ENCODE assay signal across 8 mouse cellular contexts in the genomic region with DNA sequence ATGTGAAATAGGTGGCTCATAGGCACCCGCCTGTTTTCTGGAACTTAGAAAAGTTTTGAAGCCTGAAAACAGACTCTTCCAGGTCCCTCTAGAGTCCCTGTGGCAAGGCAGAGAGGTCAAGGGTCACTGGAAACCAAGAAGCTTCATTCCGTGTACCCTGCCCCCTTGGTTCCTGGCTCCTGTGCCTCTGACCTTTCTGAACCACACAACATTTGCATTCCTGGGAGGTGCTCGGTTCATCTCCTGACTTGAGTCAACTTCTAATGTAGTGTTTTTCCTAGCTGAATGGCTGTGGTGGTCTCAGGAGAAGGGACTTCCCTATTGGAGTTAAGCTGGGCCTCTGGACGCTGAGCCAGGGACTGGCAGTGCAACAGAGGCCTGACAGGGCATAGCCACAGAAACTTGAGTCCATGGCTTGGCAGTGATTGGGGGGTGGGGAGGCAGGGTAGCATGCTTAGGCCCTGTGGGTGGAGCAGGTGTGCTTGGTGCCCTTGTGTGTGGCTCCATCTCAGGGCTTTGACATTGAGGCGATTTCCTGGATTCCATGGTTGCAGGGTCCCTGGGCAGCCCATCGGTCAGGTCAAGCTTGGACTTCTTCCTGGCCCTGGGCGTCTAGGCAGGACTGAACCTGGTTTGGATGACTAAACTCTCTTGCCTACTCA. TPM values are rescaled to one million over a fixed set of nuclear protein-coding genes. Genes with fewer than 3 reads are reported as not detected.
A peak's percentile ranks its signal among the peaks of the same experiment; 100 is the strongest.
DNase-seq lines count a peak whose midpoint lies in the region; ATAC-seq and TF ChIP-seq lines count a peak whose summit lies in the region.

No protein-coding gene starts in this region.

- in situ Hi-C loops in CH12.LX (cut with MboI; ENCODE audit: low pct_ligation_motif_present, low pct_unique_long_range_greater_than_20kb, low sequenced_read_pairs): no loop called here

- TF ChIP-seq CTCF in CH12.LX (conservative IDR thresholded peaks at IDR 0.05 in 1 of 2, IDR thresholded peaks at IDR 0.05 in 1 of 2; ENCODE audit: low read depth in 2 of 2, low read length in 2 of 2): no peak
- TF ChIP-seq CTCF in olfactory bulb, adult 2 months (IDR thresholded peaks at IDR 0.05; ENCODE audit: insufficient read depth, low read depth, low read length): no peak

- no peak overlapping the region for H3K27ac ChIP-seq in CH12.LX (ENCODE audit: insufficient read depth, low read depth)
- no peak overlapping the region for H3K27ac ChIP-seq in olfactory bulb, adult 2 months (ENCODE audit: insufficient read depth, low read depth, low read length)

- TF ChIP-seq POLR2A in CH12.LX (IDR thresholded peaks at IDR 0.05; ENCODE audit: low read depth, low read length): no peak
- no peak for TF ChIP-seq POLR2A in olfactory bulb, adult 2 months (IDR thresholded peaks at IDR 0.05; ENCODE audit: insufficient read depth, low read depth, low read length)

- peak overlapping the region; percentile 90 for H3K4me2 ChIP-seq in CH12.LX (ENCODE audit: insufficient read depth, low read depth, poor library complexity, severe bottlenecking)

- dilution Hi-C loops in CH12.LX (cut with MboI; ENCODE audit: extremely low pct_ligation_motif_present, extremely low pct_unique_long_range_greater_than_20kb, low sequenced_read_pairs): no loop called here

- ATAC-seq in cerebellum, adult (ENCODE audit: insufficient number of reproducible peaks, low FRiP score, low TSS enrichment): no peak

- H3K36me3 ChIP-seq in CH12.LX (replicated peaks in 1 of 2; ENCODE audit: control insufficient read depth in 1 of 2, insufficient read depth in 1 of 2, low read length in 1 of 2): peaks cover 4 to 29% of the 10 kb centered on the region in 2 experiments

- peaks cover 19% of the 10 kb centered on the region for H3K79me2 ChIP-seq in CH12.LX (replicated peaks; ENCODE audit: control insufficient read depth, extremely low read depth, insufficient read depth, poor library complexity, severe bottlenecking)

- peaks cover 17 to 54% of the 10 kb centered on the region in 2 experiments for H3K4me1 ChIP-seq in CH12.LX (ENCODE audit: control insufficient read depth in 1 of 2, insufficient read depth in 2 of 2)
- H3K4me1 ChIP-seq in olfactory bulb, adult 2 months (ENCODE audit: control insufficient read depth, insufficient read depth, low read length): peaks cover 32% of the 10 kb centered on the region

- no peaks in the 10 kb centered on the region for H3K27me3 ChIP-seq in CH12.LX (replicated peaks)

- peak; percentile 50 for DNase-seq in cerebellum, adult 9-11 months
- no peak for DNase-seq in CH12.LX (ENCODE audit: extremely low read depth)
- peak; percentile 60 to 72 for DNase-seq in gastrocnemius, adult 8-10 months (ENCODE audit: low spot score in 2 of 2)
- DNase-seq in kidney, postnatal 36 days: peak; percentile 76 to 90
- DNase-seq in MN1 (ENCODE audit: low spot score): no peak
- DNase-seq in testis, postnatal 14 days (ENCODE audit: low spot score): no peak

- no peak for TF ChIP-seq EP300 in CH12.LX (IDR thresholded peaks at IDR 0.05; ENCODE audit: low read length)

- peak overlapping the region; percentile 85 to 96 (median 89) for H3K4me3 ChIP-seq in CH12.LX (replicated peaks in 1 of 3; ENCODE audit: low read depth in 2 of 3, low read length in 2 of 3, poor library complexity in 1 of 3)
- H3K4me3 ChIP-seq in olfactory bulb, adult 2 months (ENCODE audit: insufficient read depth, low read depth, low read length): peak overlapping the region; percentile 85

- no peaks in the 10 kb centered on the region for H3K9me3 ChIP-seq in CH12.LX (replicated peaks; ENCODE audit: low read length)

- TF ChIP-seq RAD21 in CH12.LX (IDR thresholded peaks at IDR 0.05; ENCODE audit: low read depth, low read length): no peak

- peak overlapping the region; percentile 89 for H3K9ac ChIP-seq in CH12.LX (ENCODE audit: insufficient read depth, low read depth)

- 47% methylated on average over 7 of the region's 7 CpGs for WGBS in olfactory bulb, adult 2 months

TF ChIP-seq in CH12.LX, 34 proteins besides CTCF, POLR2A, EP300 and RAD21:
- no peak for TF ChIP-seq JUN (IDR thresholded peaks at IDR 0.05; ENCODE audit: insufficient read depth, low read depth, low read length)
- TF ChIP-seq TCF12 (IDR thresholded peaks at IDR 0.05; ENCODE audit: low read depth, low read length): peak; percentile 35; the same call in 1 of the 2 replicates
- TF ChIP-seq E2F4 (IDR thresholded peaks at IDR 0.05; ENCODE audit: insufficient replicate concordance, low read depth, low read length): no peak
- TF ChIP-seq MAFK (IDR thresholded peaks at IDR 0.05; ENCODE audit: insufficient replicate concordance, low read length): no peak
- TF ChIP-seq SMC3 (IDR thresholded peaks at IDR 0.05; ENCODE audit: low read depth, low read length): no peak
- peak; percentile 57 for TF ChIP-seq CHD2 (IDR thresholded peaks at IDR 0.05; ENCODE audit: low read length)
- no peak for TF ChIP-seq MXI1 (IDR thresholded peaks at IDR 0.05; ENCODE audit: low read depth, low read length)
- TF ChIP-seq MAZ (IDR thresholded peaks at IDR 0.05; ENCODE audit: low read depth, low read length): no peak
- TF ChIP-seq MYC (IDR thresholded peaks at IDR 0.05; ENCODE audit: low read depth, low read length): no peak
- TF ChIP-seq KAT2A (IDR thresholded peaks at IDR 0.05; ENCODE audit: insufficient replicate concordance, low read length): no peak
- no peak for TF ChIP-seq PAX5 (IDR thresholded peaks at IDR 0.05; ENCODE audit: low read length)
- TF ChIP-seq SIN3A (IDR thresholded peaks at IDR 0.05; ENCODE audit: low read length): peak; percentile 60; the same call in 1 of the 2 replicates
- TF ChIP-seq BHLHE40 (IDR thresholded peaks at IDR 0.05; ENCODE audit: low read depth, low read length): no peak
- TF ChIP-seq IRF4 (IDR thresholded peaks at IDR 0.05; ENCODE audit: low read depth, low read length): peak; percentile 51; the same call in 1 of the 2 replicates
- peak; percentile 34; the same call in 1 of the 2 replicates for TF ChIP-seq ELF1 (IDR thresholded peaks at IDR 0.05; ENCODE audit: low read depth, low read length)
- TF ChIP-seq ZMIZ1 (IDR thresholded peaks at IDR 0.05; ENCODE audit: low read depth, low read length): no peak
- no peak for TF ChIP-seq ETS1 (conservative IDR thresholded peaks at IDR 0.05; ENCODE audit: low read depth, low read length)
- no peak for TF ChIP-seq RCOR1 (conservative IDR thresholded peaks at IDR 0.05; ENCODE audit: low read depth, low read length)
- no peak for TF ChIP-seq POLR2AphosphoS2 (IDR thresholded peaks at IDR 0.05; ENCODE audit: low read depth, low read length)

RNA-seq across cellular contexts. Expression of a gene that starts 1.4 kb away (rescaled TPM):
- total RNA-seq in CH12.LX (2012; rRNA removed) (52.1 and 55.1 TPM in 2 replicates), CH12.LX (2014; rRNA removed) (25.8 and 28.5 TPM in 2 replicates)
- polyA plus RNA-seq in CH12.LX (2012; ENCODE audit: insufficient read length, low read depth): 21.4 and 23.9 TPM in 2 replicates
- 100 to 1,000 TPM; 117 to 124 (median 120) TPM for total RNA-seq in gastrocnemius, adult 8-10 months (2022)
- not detected in 2 replicates for polyA plus RNA-seq in olfactory bulb, adult 2 months (2012; ENCODE audit: insufficient read depth, insufficient read length, low replicate concordance, missing spikeins)

RNA-seq across cellular contexts. Expression of a gene that starts 9.1 kb away (rescaled TPM):
- total RNA-seq in CH12.LX (2012; rRNA removed) (17.2 and 24.0 TPM in 2 replicates), CH12.LX (2014; rRNA removed) (8.8 and 10.8 TPM in 2 replicates)
- 10.8 and 12.4 TPM in 2 replicates for polyA plus RNA-seq in CH12.LX (2012; ENCODE audit: insufficient read length, low read depth)
- total RNA-seq in gastrocnemius, adult 8-10 months (2022): 10 to 100 TPM; 16.5 to 34.5 (median 24.9) TPM
- polyA plus RNA-seq in olfactory bulb, adult 2 months (2012; ENCODE audit: insufficient read depth, insufficient read length, low replicate concordance, missing spikeins): not detected in 2 replicates

RNA-seq across cellular contexts. Expression of a gene that starts 14.6 kb away (rescaled TPM):
- 0.63 and 0.89 TPM in 2 replicates for total RNA-seq in CH12.LX (2012; rRNA removed)
- total RNA-seq in CH12.LX (2014; rRNA removed): 0.09 and 0.15 TPM in 2 replicates
- polyA plus RNA-seq in CH12.LX (2012; ENCODE audit: insufficient read length, low read depth): 0.34 and 0.47 TPM in 2 replicates
- under 1 TPM in 2 of 4 experiments, not detected in 2; 0.11 to 0.12 TPM for total RNA-seq in gastrocnemius, adult 8-10 months (2022)
- not detected in 2 replicates for polyA plus RNA-seq in olfactory bulb, adult 2 months (2012; ENCODE audit: insufficient read depth, insufficient read length, low replicate concordance, missing spikeins)

RNA-seq across cellular contexts. Expression of a gene that starts 17.5 kb away (rescaled TPM):
- total RNA-seq in CH12.LX (2012; rRNA removed): 142 and 149 TPM in 2 replicates
- total RNA-seq in CH12.LX (2014; rRNA removed): 162 and 182 TPM in 2 replicates
- 138 and 141 TPM in 2 replicates for polyA plus RNA-seq in CH12.LX (2012; ENCODE audit: insufficient read length, low read depth)
- total RNA-seq in gastrocnemius, adult 8-10 months (2022): 10 to 100 TPM; 73.1 to 83.9 (median 79.0) TPM
- polyA plus RNA-seq in olfactory bulb, adult 2 months (2012; ENCODE audit: insufficient read depth, insufficient read length, low replicate concordance, missing spikeins): not detected in 2 replicates

RNA-seq across cellular contexts. Expression of a gene that starts 20.7 kb away (rescaled TPM):
- total RNA-seq in CH12.LX (2012; rRNA removed) (12.1 and 16.2 TPM in 2 replicates), CH12.LX (2014; rRNA removed) (8.0 and 9.0 TPM in 2 replicates)
- 15.5 and 16.5 TPM in 2 replicates for polyA plus RNA-seq in CH12.LX (2012; ENCODE audit: insufficient read length, low read depth)
- 10 to 100 TPM; 11.0 to 18.7 (median 16.1) TPM for total RNA-seq in gastrocnemius, adult 8-10 months (2022)
- polyA plus RNA-seq in olfactory bulb, adult 2 months (2012; ENCODE audit: insufficient read depth, insufficient read length, low replicate concordance, missing spikeins): not detected in 2 replicates

Comparison
In these comparisons a context has a peak if more than half of its experiments do, and no peak if none do; other contexts are left out.
1. DNase-seq: peak in cerebellum, adult 9-11 months (single experiment), gastrocnemius, adult 8-10 months (2 of 2) and kidney, postnatal 36 days (2 of 2); none in CH12.LX (single experiment), MN1 (single experiment) and testis, postnatal 14 days (single experiment).